Mouse (Mus musculus) ES-Bruce4 (cell line): ENCODE results near the gene Ndufb8. TPM values are rescaled to one million over a fixed set of nuclear protein-coding genes. Genes with fewer than 3 reads are reported as not detected.

Source experiments
- H3K27ac ChIP-seq: 2 replicates; pipeline ENCODE4 v1.5.1; 2012; ENCODE audit warnings: low read length, inconsistent platforms; ENCODE audit not compliant: insufficient read depth
- H3K27me3 ChIP-seq: 2 replicates; pipeline ENCODE4 v1.6.1; 2012; ENCODE audit warnings: mild to moderate bottlenecking, low read length, inconsistent platforms; ENCODE audit not compliant: control insufficient read depth, poor library complexity, insufficient read depth, severe bottlenecking
- H3K36me3 ChIP-seq: 2 replicates; pipeline ENCODE4 v1.6.1; 2012; ENCODE audit warnings: inconsistent platforms, mild to moderate bottlenecking, low read length, moderate library complexity; ENCODE audit not compliant: control insufficient read depth, poor library complexity, insufficient read depth, severe bottlenecking
- H3K4me1 ChIP-seq: one replicate; pipeline ENCODE4 v1.8.1; 2011; ENCODE audit warnings: low read length; ENCODE audit not compliant: control insufficient read depth, insufficient read depth
- H3K4me3 ChIP-seq: 2 replicates; pipeline ENCODE4 v1.5.1; 2011; ENCODE audit warnings: low read depth, mild to moderate bottlenecking, low read length
- H3K9ac ChIP-seq: 2 replicates; pipeline ENCODE4 v1.6.1; 2012; ENCODE audit warnings: low read depth, mild to moderate bottlenecking, inconsistent platforms; ENCODE audit not compliant: poor library complexity, severe bottlenecking
- H3K9me3 ChIP-seq: replicated peaks from 2 replicates; pipeline ENCODE4 v1.6.1; 2012; ENCODE audit warnings: mild to moderate bottlenecking, low read length, inconsistent platforms; ENCODE audit not compliant: control insufficient read depth, poor library complexity, insufficient read depth, severe bottlenecking
- CTCF ChIP-seq: IDR thresholded peaks from one replicate; pipeline ENCODE4 v1.8.1; 2011; ENCODE audit warnings: low read depth, low read length
- EP300 ChIP-seq: IDR thresholded peaks from 2 replicates; pipeline ENCODE4 v1.6.1; 2011; ENCODE audit warnings: low read depth, low read length; ENCODE audit not compliant: insufficient read depth
- POLR2A ChIP-seq: IDR thresholded peaks from one replicate; pipeline ENCODE4 v1.8.1; 2011; ENCODE audit warnings: low read length; ENCODE audit not compliant: insufficient read depth
- polyA plus RNA-seq: library from polyadenylated mRNA; stranded (reverse); fragments of >200 nt; gene quantifications from 2 replicates; pipeline ENCODE4 v1.2.4, GENCODE M21; 2011; ENCODE audit warnings: low read depth; ENCODE audit not compliant: missing spikeins, insufficient read depth, insufficient read length

The Ndufb8 gene
- polyA plus RNA-seq, 1 experiment: 181 TPM

- no peaks in the 10 kb centered on the region for H3K36me3 ChIP-seq
- no peaks in the 10 kb centered on the region for H3K9me3 ChIP-seq
- no peaks in the 10 kb centered on the region for H3K27me3 ChIP-seq
- H3K4me3 ChIP-seq: no peak overlapping the region
- H3K27ac ChIP-seq: no peak overlapping the region
- H3K9ac ChIP-seq: no peak overlapping the region
- H3K4me1 ChIP-seq: no peaks in the 10 kb centered on the region
- TF ChIP-seq POLR2A (no peak), EP300 (no peak), CTCF (no peak)
Observed at GRCm38 (mm10) chr19:44500240-44500639, 55.0 kb downstream of the Ndufb8 start.

GRCm38 (mm10) chr19:44498936-44499335 is 56.3 kb downstream of the Ndufb8 start:
- no peaks in the 10 kb centered on the region for H3K4me1 ChIP-seq
- H3K27me3 ChIP-seq: no peaks in the 10 kb centered on the region
- no peaks in the 10 kb centered on the region for H3K9me3 ChIP-seq
- no peak overlapping the region for H3K9ac ChIP-seq
- no peak overlapping the region for H3K27ac ChIP-seq
- TF ChIP-seq CTCF (no peak), EP300 (no peak)
- H3K4me3 ChIP-seq: no peak overlapping the region
- no peaks in the 10 kb centered on the region for H3K36me3 ChIP-seq

Other genes starting within 250 kb of the Ndufb8 start
- 0.19 TPM in 1 of 2 replicates, not detected in the other for gene Scd4, start 222.3 kb downstream of the Ndufb8 start, polyA plus RNA-seq
- gene Scd1, start 147.6 kb downstream of the Ndufb8 start, polyA plus RNA-seq: 114 TPM in 2 replicates
- not detected in 2 replicates for gene Wnt8b, start 62.0 kb downstream of the Ndufb8 start, polyA plus RNA-seq
- 1.8 and 2.1 TPM in 2 replicates for gene Sec31b, start 9.6 kb downstream of the Ndufb8 start, polyA plus RNA-seq
- gene Gm20538, start 2.6 kb downstream of the Ndufb8 start, polyA plus RNA-seq: not detected in 2 replicates
- 26.7 and 29.6 TPM in 2 replicates for gene Hif1an, start 7.4 kb upstream of the Ndufb8 start, polyA plus RNA-seq
- not detected in 2 replicates for gene Pax2, start 200.6 kb upstream of the Ndufb8 start, polyA plus RNA-seq